Mouse (Mus musculus) liver (tissue): ENCODE results near the gene Atp8a2.

ENCODE experiments used
- DNase-seq: peaks from one replicate; pipeline ENCODE4 v3.0.0-alpha.2; 2020; ENCODE audit warnings: mixed read lengths

The Atp8a2 gene

GRCm38 (mm10) chr14:60148893-60149292, 48.1 kb downstream of the Atp8a2 start:
- DNase-seq, result no peak

GRCm38 (mm10) chr14:60143234-60143633, 53.7 kb downstream of the Atp8a2 start:
- DNase-seq, result no peak

GRCm38 (mm10) chr14:60138339-60138738, 58.6 kb downstream of the Atp8a2 start:
- DNase-seq, result no peak

GRCm38 (mm10) chr14:60137812-60138211, 59.2 kb downstream of the Atp8a2 start:
- DNase-seq, result no peak

GRCm38 (mm10) chr14:60135801-60136200, 61.2 kb downstream of the Atp8a2 start:
- no peak for DNase-seq

GRCm38 (mm10) chr14:60134720-60135119, 62.3 kb downstream of the Atp8a2 start:
- DNase-seq, result no peak

- no peak for DNase-seq
Measured at GRCm38 (mm10) chr14:60131196-60131876, 65.6 kb downstream of the Atp8a2 start.

GRCm38 (mm10) chr14:60129564-60129963, 67.4 kb downstream of the Atp8a2 start:
- DNase-seq, result no peak

GRCm38 (mm10) chr14:60125202-60125601, 71.8 kb downstream of the Atp8a2 start:
- no peak for DNase-seq

- no peak for DNase-seq
Measured at GRCm38 (mm10) chr14:60121572-60121971, 75.4 kb downstream of the Atp8a2 start.

GRCm38 (mm10) chr14:60117792-60118585, 79.0 kb downstream of the Atp8a2 start:
- no peak for DNase-seq

- DNase-seq, result peak; percentile 73
Measured at GRCm38 (mm10) chr14:60086808-60087725, 109.9 kb downstream of the Atp8a2 start.

- DNase-seq, result no peak
Measured at GRCm38 (mm10) chr14:60086254-60086807, 110.6 kb downstream of the Atp8a2 start.

- no peak for DNase-seq
Measured at GRCm38 (mm10) chr14:60082771-60083170, 114.2 kb downstream of the Atp8a2 start.

- no peak for DNase-seq
Measured at GRCm38 (mm10) chr14:60072496-60072895, 124.5 kb downstream of the Atp8a2 start.

- no peak for DNase-seq
Measured at GRCm38 (mm10) chr14:60065186-60065585, 131.8 kb downstream of the Atp8a2 start.

- DNase-seq, result no peak
Measured at GRCm38 (mm10) chr14:60061023-60061422, 136.0 kb downstream of the Atp8a2 start.

GRCm38 (mm10) chr14:60058867-60059266, 138.1 kb downstream of the Atp8a2 start:
- no peak for DNase-seq

- DNase-seq, result no peak
Measured at GRCm38 (mm10) chr14:60055231-60055630, 141.7 kb downstream of the Atp8a2 start.

GRCm38 (mm10) chr14:60030666-60031065, 166.3 kb downstream of the Atp8a2 start:
- DNase-seq, result no peak

GRCm38 (mm10) chr14:60027139-60027538, 169.8 kb downstream of the Atp8a2 start:
- no peak for DNase-seq

- no peak for DNase-seq
Measured at GRCm38 (mm10) chr14:60026647-60027046, 170.3 kb downstream of the Atp8a2 start.

GRCm38 (mm10) chr14:60015891-60016290, 181.1 kb downstream of the Atp8a2 start:
- DNase-seq, result peak; percentile 75
